Mouse (Mus musculus): ENCODE results near the gene Gm13757. TPM values are rescaled to one million over a fixed set of nuclear protein-coding genes. Genes with fewer than 3 reads are reported as not detected.
"Not testable (repeated sequence)": the region's sequence is repeated elsewhere in the genome, so short reads cannot be mapped to it uniquely, and the experiment has no call there.

Gene Gm13757
- not detected for total RNA-seq (2021)
- long read RNA-seq, experiment 1: 0 reads
- long read RNA-seq, experiment 2: 0 reads

GRCm38 (mm10) chr2:88449031-88449430, at the start of gene Gm13757:
Gene Gm13757 (minus strand): TSS chr2:88449131.
- no peak for DNase-seq (ENCODE audit: low spot score in 2 of 2)

DNA sequence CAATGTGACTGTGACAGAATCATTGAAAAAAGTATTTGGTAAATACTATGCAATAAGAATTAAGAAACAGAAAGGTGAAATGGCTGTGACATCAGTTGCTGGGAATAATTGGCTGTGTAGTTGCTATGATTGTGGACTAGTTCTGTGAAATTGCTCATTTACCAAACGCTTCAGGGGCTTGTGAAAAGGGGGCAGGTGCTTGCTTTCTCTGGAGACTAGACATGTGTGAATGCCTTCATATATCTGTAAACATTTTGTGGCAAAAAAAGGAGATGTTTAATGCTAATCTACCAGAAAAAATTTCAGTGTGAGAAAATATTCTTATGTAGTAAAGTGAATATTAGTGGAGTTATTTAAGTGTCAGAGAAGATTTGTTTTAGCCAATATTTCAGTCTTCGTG, 44.1 kb upstream of the Gm13757 start, which contains the start of gene Olfr1185-ps1:
Gene Olfr1185-ps1, plus strand, starts transcription at position 301 of the 400 bp plus-strand sequence.
- DNase-seq (ENCODE audit: low spot score in 2 of 2): no peak

DNA sequence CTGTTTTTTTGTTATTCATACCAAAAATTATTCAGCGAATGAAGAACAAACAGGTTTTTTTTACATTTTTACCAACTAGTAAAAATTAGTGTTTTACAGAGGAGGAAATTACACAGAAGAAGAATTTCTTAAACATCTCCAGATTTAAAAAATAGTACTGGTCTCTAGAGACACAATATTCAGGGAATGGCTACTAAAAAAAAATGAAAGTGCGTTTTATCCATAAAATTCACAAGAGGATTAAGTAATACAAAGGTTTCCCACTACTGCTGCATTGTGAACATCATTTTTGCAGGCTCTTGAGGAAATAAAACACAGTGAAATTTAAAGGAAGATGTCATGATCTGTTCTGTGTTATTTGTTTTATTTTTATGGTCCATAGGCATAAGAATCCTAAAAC, 34.4 kb upstream of the Gm13757 start, which contains the start of gene Olfr1184:
Gene Olfr1184, plus strand, starts transcription at position 301 of the 400 bp plus-strand sequence.
- DNase-seq (ENCODE audit: low spot score in 2 of 2): no peak

- DNase-seq (ENCODE audit: low spot score in 2 of 2): not testable (repeated sequence)
Observed at GRCm38 (mm10) chr2:88454567-88454966, 5.6 kb upstream of the Gm13757 start, which contains the start of gene Olfr1183. Gene Olfr1183 (plus strand): TSS chr2:88454867.

- DNase-seq (ENCODE audit: low spot score in 2 of 2): no peak
Observed at GRCm38 (mm10) chr2:88426071-88426470, 22.9 kb downstream of the Gm13757 start, which contains the start of gene Olfr1181. Gene Olfr1181 (minus strand): TSS chr2:88426171.

DNA sequence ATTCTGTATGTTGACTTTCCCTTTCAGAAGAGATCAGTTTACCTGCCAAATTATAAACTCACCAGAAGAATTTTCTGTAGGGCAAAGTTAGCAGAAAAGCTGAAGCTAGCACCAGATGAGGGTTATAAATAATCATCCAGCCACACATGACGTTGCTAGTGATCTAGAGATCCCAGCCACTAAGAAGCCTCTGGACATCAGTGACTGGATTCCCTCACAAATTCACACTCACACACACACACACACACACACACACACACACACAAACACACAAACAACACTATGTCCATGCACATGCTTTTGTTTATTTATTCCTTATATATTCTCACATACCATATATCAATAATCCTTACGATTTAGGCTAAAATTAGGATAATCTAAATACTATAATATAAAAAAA, 29.9 kb downstream of the Gm13757 start, which contains the start of gene Olfr1180:
Gene Olfr1180, minus strand, starts transcription at position 101 of the 400 bp plus-strand sequence.
- DNase-seq (ENCODE audit: low spot score in 2 of 2): no peak

DNA sequence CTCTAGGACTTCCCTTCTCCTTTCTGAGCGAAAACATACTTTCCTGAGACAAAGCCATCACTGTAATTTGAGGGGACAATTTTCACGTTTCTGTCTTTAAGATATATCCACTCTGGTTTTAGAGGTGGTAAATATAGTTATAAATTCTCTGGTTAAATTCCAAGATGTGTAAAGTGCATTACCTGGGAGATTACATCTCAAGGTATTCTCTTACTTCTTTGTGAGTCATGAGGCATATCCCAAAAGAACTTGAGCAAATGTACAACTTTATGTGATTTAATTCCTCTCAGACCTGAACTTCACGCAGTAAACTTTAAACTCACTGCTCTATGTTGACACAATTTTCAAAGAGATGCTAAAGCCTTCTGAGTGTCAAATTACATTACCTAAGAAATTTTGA, 42.6 kb downstream of the Gm13757 start, which contains the start of gene Olfr1179:
Gene Olfr1179, minus strand, starts transcription at position 101 of the 400 bp plus-strand sequence.
- DNase-seq (ENCODE audit: low spot score in 2 of 2): no peak

Other genes starting within 250 kb of the Gm13757 start
- not detected for gene Olfr1170, start 220.8 kb downstream of the Gm13757 start, total RNA-seq (2021)
- gene Olfr1173, start 169.3 kb downstream of the Gm13757 start, total RNA-seq (2021): not detected
- not detected for gene Olfr1174-ps, start 134.0 kb downstream of the Gm13757 start, total RNA-seq (2021)
- not detected for gene Olfr1175-ps, start 121.9 kb downstream of the Gm13757 start, total RNA-seq (2021)
- gene Olfr1176, start 112.4 kb downstream of the Gm13757 start, total RNA-seq (2021): not detected
- gene Olfr1177-ps, start 102.6 kb downstream of the Gm13757 start, total RNA-seq (2021): not detected
- gene Olfr1178, start 62.1 kb downstream of the Gm13757 start, total RNA-seq (2021): not detected
- not detected for gene Olfr1179, start 42.7 kb downstream of the Gm13757 start, total RNA-seq (2021)
- not detected for gene Olfr1180, start 30.0 kb downstream of the Gm13757 start, total RNA-seq (2021)
- not detected for gene Olfr1181, start 23.0 kb downstream of the Gm13757 start, total RNA-seq (2021)
- gene Olfr1183, start 5.7 kb upstream of the Gm13757 start, total RNA-seq (2021): not detected
- gene Olfr1184, start 34.5 kb upstream of the Gm13757 start, total RNA-seq (2021): not detected
- gene Olfr1185-ps1, start 44.2 kb upstream of the Gm13757 start, total RNA-seq (2021): not detected
- not detected for gene Olfr1186, start 69.4 kb upstream of the Gm13757 start, total RNA-seq (2021)
- gene Olfr1188, start 107.8 kb upstream of the Gm13757 start, total RNA-seq (2021): not detected
- gene Olfr1189, start 137.3 kb upstream of the Gm13757 start, total RNA-seq (2021): not detected
- gene Olfr1191-ps1, start 191.4 kb upstream of the Gm13757 start, total RNA-seq (2021): not detected
- not detected for gene Olfr1192-ps1, start 199.4 kb upstream of the Gm13757 start, total RNA-seq (2021)
- gene Olfr1193, start 226.5 kb upstream of the Gm13757 start, total RNA-seq (2021): not detected
- not detected for gene Olfr1195, start 240.1 kb upstream of the Gm13757 start, total RNA-seq (2021)